Mouse (Mus musculus) stomach, postnatal 0 days (tissue): ENCODE measurements around the gene Cd38. TPM values are rescaled to one million over a fixed set of nuclear protein-coding genes. Genes with fewer than 3 reads are reported as not detected.

Source experiments
- ATAC-seq: fragments of 200-750 bp; cut with Nextera tagmentation; 2 replicates; pipeline ENCODE4 v1.8.0; 2017; ENCODE audit not compliant: low FRiP score, low TSS enrichment
- DNase-seq: peaks from one replicate; pipeline ENCODE4 v3.0.0-alpha.2; 2016; ENCODE audit warnings: low spot score
- H3K27ac ChIP-seq: fragments of 300-500 bp; sonication (generic); replicated peaks from 2 replicates; pipeline ENCODE4 v1.5.1; 2014; ENCODE audit warnings: mild to moderate bottlenecking, control low read depth
- H3K27me3 ChIP-seq: fragments of 300-500 bp; sonication (generic); 2 replicates; pipeline ENCODE4 v1.6.1; 2014; ENCODE audit warnings: low read length; ENCODE audit not compliant: control insufficient read depth, insufficient read depth
- H3K36me3 ChIP-seq: fragments of 300-500 bp; sonication (generic); 2 replicates; pipeline ENCODE4 v1.6.1; 2014; ENCODE audit warnings: low read length, mixed read lengths; ENCODE audit not compliant: control insufficient read depth, insufficient read depth
- H3K4me1 ChIP-seq: fragments of 300-500 bp; sonication (generic); replicated peaks from 2 replicates; pipeline ENCODE4 v1.6.1; 2014; ENCODE audit warnings: antibody characterized with exemption; ENCODE audit not compliant: control insufficient read depth, insufficient read depth
- H3K4me2 ChIP-seq: fragments of 300-500 bp; sonication (generic); replicated peaks from 2 replicates; pipeline ENCODE4 v1.6.1; 2014; ENCODE audit warnings: low read depth, mild to moderate bottlenecking, control low read depth, moderate library complexity
- H3K4me3 ChIP-seq: fragments of 300-500 bp; sonication (generic); 2 replicates; pipeline ENCODE4 v1.5.1; 2014; ENCODE audit warnings: low read depth, low read length, control low read depth
- H3K9ac ChIP-seq: fragments of 300-500 bp; sonication (generic); 2 replicates; pipeline ENCODE4 v1.6.1; 2014; ENCODE audit warnings: mild to moderate bottlenecking, low read length, control low read depth, mixed read lengths
- H3K9me3 ChIP-seq: fragments of 300-500 bp; sonication (generic); 2 replicates; pipeline ENCODE4 v1.6.1; 2016; ENCODE audit warnings: low read length; ENCODE audit not compliant: control insufficient read depth
- CTCF ChIP-seq: IDR thresholded peaks from 2 replicates; pipeline ENCODE4 v1.5.1; 2016; ENCODE audit warnings: antibody characterized with exemption, low read depth, mild to moderate bottlenecking, moderate library complexity
- EP300 ChIP-seq: optimal IDR thresholded peaks from 2 replicates; pipeline ENCODE3; 2016; ENCODE audit warnings: antibody characterized with exemption
- WGBS: fragments of 180-500 bp; shearing (Covaris S2); extraction: QIAGEN DNeasy Blood & Tissue Kit; methylation state at CpG from one replicate; pipeline ENCODE4 v1.1.7; 2014; 5-methylcytosine and 5-hydroxymethylcytosine counted together
- polyA plus RNA-seq: library from polyadenylated mRNA; unstranded; fragments of >200 nt; fragmentation: Nextera tagmentation; extraction: Ambion mirVana; gene quantifications from 2 replicates; pipeline ENCODE4 v1.2.1, GENCODE M21; 2015

Cd38 gene
- polyA plus RNA-seq, 1 experiment from 2014 or later, result 5.1 TPM

GRCm38 (mm10) chr5:43842011-43842285, 26.4 kb upstream of the Cd38 start:
- ATAC-seq (no peak), DNase-seq (no peak)
- Histone ChIP-seq H3K9ac (no peak overlapping the region), H3K4me3 (peak overlapping the region; percentile 24), H3K36me3 (no peaks in the 10 kb centered on the region), H3K4me1 (no peaks in the 10 kb centered on the region), H3K27me3 (no peaks in the 10 kb centered on the region), H3K4me2 (peak overlapping the region; percentile 45), H3K27ac (no peak overlapping the region), H3K9me3 (no peaks in the 10 kb centered on the region)
- 59% methylated on average over 5 of the region's 5 CpGs for WGBS
- no peak for TF ChIP-seq CTCF
- TF ChIP-seq EP300, result no peak

- Histone ChIP-seq H3K4me1 (no peaks in the 10 kb centered on the region), H3K9me3 (no peaks in the 10 kb centered on the region), H3K27me3 (no peaks in the 10 kb centered on the region), H3K27ac (no peak overlapping the region), H3K36me3 (no peaks in the 10 kb centered on the region), H3K4me2 (no peak overlapping the region), H3K4me3 (no peak overlapping the region), H3K9ac (no peak overlapping the region)
- TF ChIP-seq EP300, result no peak
- no peak for TF ChIP-seq CTCF
- DNase-seq (no peak), ATAC-seq (no peak)
- WGBS, result 53% methylated on average over 3 of the region's 3 CpGs
Observed at GRCm38 (mm10) chr5:43842576-43843155, 25.7 kb upstream of the Cd38 start.

GRCm38 (mm10) chr5:43845083-43845482, 23.3 kb upstream of the Cd38 start:
- no peak for ATAC-seq
- H3K4me3 ChIP-seq, result no peak overlapping the region
- H3K4me2 ChIP-seq, result no peak overlapping the region
- no peak overlapping the region for H3K9ac ChIP-seq
- no peak for TF ChIP-seq EP300
- no peak for TF ChIP-seq CTCF
- H3K36me3 ChIP-seq, result no peaks in the 10 kb centered on the region
- H3K27ac ChIP-seq, result no peak overlapping the region
- DNase-seq, result no peak
- H3K4me1 ChIP-seq, result no peaks in the 10 kb centered on the region
- 78% methylated on average over 5 of the region's 5 CpGs for WGBS
- no peaks in the 10 kb centered on the region for H3K9me3 ChIP-seq
- H3K27me3 ChIP-seq, result no peaks in the 10 kb centered on the region

GRCm38 (mm10) chr5:43845646-43846045, 22.7 kb upstream of the Cd38 start:
- no peaks in the 10 kb centered on the region for H3K27me3 ChIP-seq
- H3K9me3 ChIP-seq, result no peaks in the 10 kb centered on the region
- TF ChIP-seq CTCF (no peak), EP300 (no peak)
- no peak overlapping the region for H3K4me3 ChIP-seq
- H3K27ac ChIP-seq, result no peak overlapping the region
- H3K4me1 ChIP-seq, result no peaks in the 10 kb centered on the region
- 62% methylated on average over 1 of the region's 1 CpGs for WGBS
- DNase-seq, result no peak
- no peak overlapping the region for H3K4me2 ChIP-seq
- ATAC-seq, result no peak
- H3K9ac ChIP-seq, result no peak overlapping the region
- no peaks in the 10 kb centered on the region for H3K36me3 ChIP-seq

- no peaks in the 10 kb centered on the region for H3K36me3 ChIP-seq
- H3K27me3 ChIP-seq, result no peaks in the 10 kb centered on the region
- no peak for DNase-seq
- H3K27ac ChIP-seq, result no peak overlapping the region
- H3K4me1 ChIP-seq, result no peaks in the 10 kb centered on the region
- 25% methylated on average over 2 of the region's 2 CpGs for WGBS
- H3K4me3 ChIP-seq, result no peak overlapping the region
- no peak overlapping the region for H3K9ac ChIP-seq
- no peaks in the 10 kb centered on the region for H3K9me3 ChIP-seq
- no peak for ATAC-seq
- no peak overlapping the region for H3K4me2 ChIP-seq
- TF ChIP-seq EP300 (no peak), CTCF (no peak)
Observed at GRCm38 (mm10) chr5:43846227-43846626, 22.1 kb upstream of the Cd38 start.

- Histone ChIP-seq H3K9ac (no peak overlapping the region), H3K27ac (no peak overlapping the region), H3K27me3 (no peaks in the 10 kb centered on the region), H3K9me3 (no peaks in the 10 kb centered on the region), H3K4me3 (no peak overlapping the region), H3K4me2 (no peak overlapping the region), H3K36me3 (no peaks in the 10 kb centered on the region), H3K4me1 (no peaks in the 10 kb centered on the region)
- TF ChIP-seq CTCF (no peak), EP300 (no peak)
- no peak for DNase-seq
- ATAC-seq, result no peak
Observed at GRCm38 (mm10) chr5:43847555-43847954, 20.8 kb upstream of the Cd38 start.
